Mouse (Mus musculus) adrenal gland (tissue): Measurements from ENCODE around the gene Fbxo36.

Experiments used
- intact Hi-C: fragments of 180-260 bp; cut with DNase I; formaldehyde crosslinking; loops from one replicate; pipeline ENCODE4 v1.15.1; 2025

Fbxo36 gene

GRCm38 (mm10) chr1:84889330-84890004, 49.8 kb downstream of the Fbxo36 start:
- intact Hi-C loops: no loop called here

DNA sequence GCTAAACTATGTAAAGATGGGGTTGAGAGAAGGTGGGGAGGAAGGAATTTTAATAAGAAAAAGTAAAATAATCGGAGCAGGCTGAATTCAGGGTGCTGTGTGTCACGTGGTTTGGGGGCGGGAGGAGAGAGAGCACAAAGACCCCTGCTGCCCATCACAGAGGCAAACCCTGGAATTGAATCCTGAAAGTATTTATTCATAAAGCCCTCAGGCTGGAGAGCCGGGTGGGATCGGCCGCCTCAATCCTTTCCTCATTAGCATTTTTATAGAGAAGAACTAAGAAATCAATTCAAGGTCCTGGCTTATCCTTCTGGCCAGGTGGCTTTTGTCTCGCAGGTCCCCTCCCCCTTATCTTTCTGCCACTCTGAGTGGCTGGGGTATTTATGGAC, 50.4 kb downstream of the Fbxo36 start:
- intact Hi-C loops: no loop called here

GRCm38 (mm10) chr1:84890503-84890902, 50.9 kb downstream of the Fbxo36 start:
- intact Hi-C loops: no loop called here

GRCm38 (mm10) chr1:84891746-84892145, 52.1 kb downstream of the Fbxo36 start:
- intact Hi-C loops: no loop called here

DNA sequence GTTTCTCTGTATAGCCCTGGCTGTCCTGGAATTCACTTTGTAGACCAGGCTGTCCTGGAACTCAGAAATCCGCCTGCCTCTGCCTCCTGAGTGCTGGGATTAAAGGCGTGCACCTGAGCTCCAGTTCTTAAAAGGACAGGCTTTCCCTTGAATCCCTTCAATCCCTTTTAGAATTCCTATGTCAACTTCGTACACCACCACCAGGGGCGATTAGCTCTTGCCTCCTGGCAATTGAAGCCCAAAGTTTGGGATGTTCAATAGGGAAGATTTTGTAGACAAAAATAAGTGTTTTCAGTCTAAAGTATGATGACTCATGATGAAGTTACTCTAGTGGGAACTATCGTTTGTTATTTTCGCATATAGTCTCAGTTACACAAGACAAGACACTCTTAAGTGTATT, 57.7 kb downstream of the Fbxo36 start:
- intact Hi-C loops: no loop called here

GRCm38 (mm10) chr1:84899156-84899555, 59.5 kb downstream of the Fbxo36 start:
- intact Hi-C loops: no loop called here

DNA sequence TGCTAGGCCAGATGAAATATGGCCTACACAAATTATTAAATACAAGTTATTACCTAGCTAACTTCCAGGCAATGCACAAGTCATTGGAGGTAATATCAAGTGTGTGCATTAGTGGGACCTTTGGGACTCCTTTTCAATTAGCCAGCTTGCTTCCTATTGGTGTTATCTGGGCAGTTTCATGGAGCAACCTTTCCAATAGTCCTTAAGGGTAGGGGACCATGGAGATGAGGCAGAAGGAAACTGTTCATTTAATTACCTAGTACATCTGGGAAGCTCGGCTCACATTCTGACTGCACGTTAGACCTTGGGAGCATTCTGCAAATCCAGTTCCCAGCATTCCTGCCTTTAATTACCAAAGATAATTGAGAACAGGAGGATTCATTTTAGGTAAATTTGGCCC, 64.8 kb downstream of the Fbxo36 start:
- intact Hi-C loops: no loop called here

DNA sequence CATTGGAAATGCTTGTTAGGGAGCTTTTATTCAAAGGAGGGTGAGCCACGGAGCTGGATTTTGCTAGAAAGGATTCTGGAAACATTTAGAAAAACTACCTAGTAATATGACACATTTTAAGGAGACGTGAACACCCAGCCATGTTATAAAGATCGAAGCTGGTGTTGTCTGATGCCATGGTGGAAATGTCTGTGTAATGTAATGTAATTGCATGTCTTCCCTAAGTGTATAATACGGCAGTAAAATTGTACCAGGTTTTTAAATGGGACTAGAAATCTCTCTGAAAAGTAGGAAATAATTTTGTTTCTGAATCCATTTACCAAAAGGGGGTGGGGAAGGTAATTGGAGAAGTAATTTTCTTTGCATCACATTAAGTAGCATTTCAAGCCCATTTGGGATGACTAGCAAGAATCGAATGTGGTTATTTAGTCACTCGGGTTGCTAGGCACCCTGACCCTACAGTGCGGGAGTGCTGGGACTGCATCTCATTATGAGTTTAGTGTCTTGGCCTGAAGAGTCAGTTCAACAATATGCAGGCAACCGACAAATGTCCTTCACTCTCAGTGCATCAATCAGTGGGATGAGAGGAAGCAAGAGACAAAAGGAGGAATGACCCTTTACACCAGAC, 70.7 kb downstream of the Fbxo36 start:
- intact Hi-C loops: no loop called here

- intact Hi-C loops: no loop called here
These were observed 72.9 kb downstream of the Fbxo36 start for GRCm38 (mm10) chr1:84912571-84912970.

GRCm38 (mm10) chr1:84915010-84915409, 75.4 kb downstream of the Fbxo36 start:
- intact Hi-C loops: no loop called here

DNA sequence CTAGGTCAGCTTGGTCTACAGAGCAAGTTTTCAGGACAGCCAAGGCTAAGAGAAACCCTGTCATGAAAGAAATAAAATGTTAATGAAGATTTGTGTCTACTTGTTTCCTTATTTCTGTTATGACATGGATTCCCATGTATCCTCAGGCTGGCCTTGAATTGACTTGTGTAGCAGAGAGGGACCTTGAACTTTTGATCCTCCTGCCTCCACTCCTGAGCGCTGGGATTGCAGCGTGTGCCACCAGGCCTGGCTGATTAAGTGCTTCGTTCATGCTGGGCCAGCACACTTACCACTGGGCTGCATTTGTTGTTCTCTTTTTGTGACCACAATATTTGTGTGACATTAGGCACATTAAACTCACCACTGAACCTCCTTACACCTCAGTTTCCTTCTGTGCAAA, 79.2 kb downstream of the Fbxo36 start:
- intact Hi-C loops: no loop called here

DNA sequence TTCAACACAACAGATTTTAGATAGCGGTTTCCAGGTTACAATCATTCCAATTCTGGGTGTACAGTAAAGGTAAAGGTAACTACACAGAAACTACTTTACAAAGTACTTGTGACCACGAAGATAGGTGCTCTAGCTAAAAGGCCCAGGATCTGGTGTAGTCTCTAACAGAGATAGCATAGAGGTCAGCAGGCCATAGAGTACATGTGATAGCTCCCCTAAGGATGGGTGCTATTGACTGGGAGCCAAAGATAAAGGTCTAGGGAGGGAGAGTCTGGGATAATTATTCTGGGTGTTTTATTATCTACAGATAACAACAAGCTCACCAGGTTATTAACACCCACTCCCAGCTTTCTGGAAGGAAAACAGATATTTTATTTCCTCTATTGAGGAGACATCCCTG, 83.8 kb downstream of the Fbxo36 start:
- intact Hi-C loops: no loop called here

DNA sequence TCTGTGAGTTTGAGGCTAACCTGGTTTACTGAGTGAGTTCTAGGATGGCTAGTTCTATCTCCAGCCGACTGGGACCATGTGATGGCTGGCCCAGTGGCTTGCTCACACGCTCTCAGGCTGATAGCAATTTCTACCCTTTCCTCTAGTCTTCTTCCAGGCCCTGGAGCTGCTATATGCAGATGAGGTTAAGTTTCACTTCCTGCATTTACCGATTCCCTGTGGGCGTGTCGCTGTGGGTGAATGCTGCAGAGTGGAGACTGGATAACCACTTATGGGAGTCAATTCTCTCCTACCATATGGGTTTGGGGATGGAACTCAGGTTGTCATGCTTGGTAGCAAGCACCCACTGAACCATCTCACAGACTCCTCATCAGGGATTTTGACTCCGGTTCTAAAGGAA, 84.5 kb downstream of the Fbxo36 start:
- intact Hi-C loops: no loop called here

- intact Hi-C loops: no loop called here
These were observed 86.0 kb downstream of the Fbxo36 start for GRCm38 (mm10) chr1:84925599-84925998.

- intact Hi-C loops: loop anchor here (10.0 kb wide), 1 partner anchor 51 kb away; no protein-coding TSS in a partner anchor
These were observed 94.0 kb downstream of the Fbxo36 start for GRCm38 (mm10) chr1:84933472-84934150.

DNA sequence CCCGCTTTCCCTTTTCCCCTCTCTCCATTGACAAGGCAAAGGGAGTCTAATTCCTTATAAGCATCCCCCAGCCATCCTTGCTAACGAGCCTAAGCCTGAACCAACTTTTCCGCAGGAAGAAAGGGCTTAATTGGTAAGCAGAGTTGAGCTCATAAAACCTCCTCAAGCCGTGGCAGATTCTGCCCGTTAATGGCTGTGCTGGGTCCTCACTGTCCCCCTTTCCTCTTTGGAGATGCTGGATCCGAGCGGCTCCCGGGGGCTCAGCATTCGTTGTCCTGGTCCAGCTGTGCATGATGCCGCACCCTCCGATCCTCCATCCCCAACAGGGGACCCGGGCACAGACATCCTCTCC, 94.5 kb downstream of the Fbxo36 start:
- intact Hi-C loops: loop anchor here (10.0 kb wide), 1 partner anchor 51 kb away; no protein-coding TSS in a partner anchor

GRCm38 (mm10) chr1:84934503-84935333, 95.1 kb downstream of the Fbxo36 start, which contains the start of gene Slc16a14:
Slc16a14 (minus strand) TSS chr1:84935134.
- intact Hi-C loops: loop anchor here (10.0 kb wide), 1 partner anchor 50 kb away; no protein-coding TSS in a partner anchor

GRCm38 (mm10) chr1:84935668-84936067, 96.0 kb downstream of the Fbxo36 start:
- intact Hi-C loops: loop anchor here (10.0 kb wide), 1 partner anchor 49 kb away; no protein-coding TSS in a partner anchor

- intact Hi-C loops: loop anchor here (10.0 kb wide), 1 partner anchor 48 kb away; no protein-coding TSS in a partner anchor
These were observed 97.3 kb downstream of the Fbxo36 start for GRCm38 (mm10) chr1:84936716-84937510.

DNA sequence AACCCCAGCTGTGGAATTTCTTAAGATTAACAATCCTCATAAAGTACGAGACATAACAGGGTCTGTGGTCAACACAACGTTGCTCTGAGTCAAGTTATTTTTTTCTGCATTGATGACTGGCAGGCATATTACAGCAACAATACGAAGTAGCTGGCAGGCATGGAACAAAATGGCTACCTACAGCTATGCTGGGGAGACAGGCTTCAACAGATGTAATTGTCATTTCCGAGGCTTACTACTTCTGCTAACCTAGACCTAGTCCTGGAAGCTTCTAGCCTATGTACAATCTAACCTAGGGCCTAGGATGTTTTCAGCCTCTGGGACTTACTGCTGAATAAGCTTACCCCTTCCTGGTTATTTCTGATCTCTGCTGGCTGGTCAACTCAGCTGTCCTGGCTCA, 99.8 kb downstream of the Fbxo36 start:
- intact Hi-C loops: loop anchor here (10.0 kb wide), 1 partner anchor 45 kb away; no protein-coding TSS in a partner anchor
